Mouse (Mus musculus): ENCODE data around the gene Bsph1. TPM values are rescaled to one million over a fixed set of nuclear protein-coding genes. Genes with fewer than 3 reads are reported as not detected.

Bsph1 gene
- polyA plus RNA-seq (2021; fragmentation: Nextera tagmentation) = not detected in 2 replicates
- long read RNA-seq, experiment 1 = 0 reads
- long read RNA-seq, experiment 2 = 0 reads

DNA sequence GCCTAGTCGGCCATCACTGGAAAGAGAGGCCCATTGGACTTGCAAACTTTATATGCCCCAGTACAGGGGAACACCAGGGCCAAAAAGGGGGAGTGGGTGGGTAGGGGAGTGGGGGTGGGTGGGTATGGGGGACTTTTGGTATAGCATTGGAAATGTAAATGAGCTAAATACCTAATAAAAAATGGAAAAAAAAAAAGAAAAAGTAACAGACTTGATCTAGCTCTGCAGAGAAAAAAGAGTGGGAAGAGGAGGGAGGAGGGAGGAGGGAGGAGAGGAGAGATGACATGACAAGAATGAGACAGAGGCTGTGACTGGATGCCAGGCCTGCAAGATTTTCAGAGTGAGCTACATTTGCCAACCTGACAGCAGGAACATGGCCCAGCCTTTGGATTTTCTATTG, at the start of gene Bsph1:
Gene Bsph1, plus strand, starts transcription at position 301 of the 400 bp plus-strand sequence.

Other genes starting within 250 kb of the Bsph1 start
- gene Vmn1r89, start 237.8 kb upstream of the Bsph1 start, polyA plus RNA-seq (2021; fragmentation: Nextera tagmentation) = not detected in 2 replicates
- 5.2 and 5.4 TPM in 2 replicates for gene Lig1, start 173.6 kb upstream of the Bsph1 start, polyA plus RNA-seq (2021; fragmentation: Nextera tagmentation)
- gene Zswim9, start 172.1 kb upstream of the Bsph1 start, polyA plus RNA-seq (2021; fragmentation: Nextera tagmentation) = 2.5 and 2.8 TPM in 2 replicates
- gene Pla2g4c, start 126.2 kb upstream of the Bsph1 start, polyA plus RNA-seq (2021; fragmentation: Nextera tagmentation) = not detected in 2 replicates
- gene Cabp5, start 52.7 kb upstream of the Bsph1 start, polyA plus RNA-seq (2021; fragmentation: Nextera tagmentation) = not detected in 2 replicates
- gene Bsph2, start 120.2 kb downstream of the Bsph1 start, polyA plus RNA-seq (2021; fragmentation: Nextera tagmentation) = not detected in 2 replicates
- not detected in 2 replicates for gene Sult2a5, start 173.1 kb downstream of the Bsph1 start, polyA plus RNA-seq (2021; fragmentation: Nextera tagmentation)

All from layer of hippocampus, adult 6 months (tissue).